Mouse (Mus musculus) adrenal gland, postnatal 4 days (tissue): Measurements from ENCODE around the gene Adgrg1. TPM values are rescaled to one million over a fixed set of nuclear protein-coding genes. Genes with fewer than 3 reads are reported as not detected.

ENCODE experiments used
- DNase-seq, 2 experiments: peaks; one replicate each; pipeline ENCODE4 v3.0.0; 2021 to 2022; ENCODE audit warnings: low spot score in 2 of 2, mixed read lengths in 2 of 2
- total RNA-seq, 2 experiments: library from RNA; stranded (reverse); gene quantifications; 2 replicates each; pipeline ENCODE4 v1.2.3; 2021

The Adgrg1 gene
- total RNA-seq, 2 experiments from 2014 or later, result 38.3 to 62.3 TPM

DNA sequence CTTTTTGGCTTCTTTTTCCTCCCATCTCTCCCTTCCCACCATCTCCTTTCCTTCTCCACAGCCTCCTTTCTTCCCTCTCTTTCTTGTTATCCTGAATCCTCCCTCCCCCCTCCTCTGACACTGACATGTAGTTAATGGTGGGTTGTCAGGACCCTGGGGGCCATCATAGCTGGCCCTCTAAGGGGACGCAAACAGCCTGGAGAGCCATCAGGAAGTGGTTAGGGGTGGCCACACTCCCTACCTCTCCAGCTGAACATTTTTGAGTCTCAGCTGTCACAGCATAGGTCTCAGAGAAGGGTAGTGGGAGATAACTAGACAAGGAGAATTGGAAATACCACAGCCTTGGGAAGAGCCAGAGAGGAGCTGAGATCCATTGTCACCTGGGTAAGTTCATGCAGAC lies 20.0 kb downstream of the Adgrg1 start:
- DNase-seq, result no peak

DNA sequence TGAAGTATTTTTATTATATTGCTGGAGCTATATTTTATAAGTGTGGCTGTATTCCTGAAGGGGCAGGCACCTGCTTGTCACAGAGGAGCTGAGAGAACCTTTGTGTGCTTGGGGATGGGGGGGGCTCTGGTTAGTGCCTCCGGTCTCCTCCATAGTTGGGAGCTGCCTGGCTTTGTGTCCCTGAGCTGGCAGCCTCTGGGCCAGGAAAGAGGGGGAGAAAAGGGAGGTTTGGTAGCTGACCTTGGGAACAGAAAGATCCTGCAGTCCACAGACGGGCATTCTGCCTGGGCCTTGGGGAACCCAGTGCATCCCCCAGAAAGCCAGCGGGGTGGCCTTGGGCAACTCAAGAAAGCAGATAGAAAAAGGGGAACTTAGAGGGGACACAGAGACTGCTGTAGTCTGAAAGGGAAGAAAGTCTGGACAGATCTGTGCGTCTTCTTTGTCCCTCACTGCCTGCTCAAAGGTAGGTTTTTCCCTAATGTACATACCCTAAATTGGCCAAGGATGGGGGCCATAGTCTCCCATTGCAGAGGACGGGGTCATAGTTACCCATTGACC lies 20.9 kb downstream of the Adgrg1 start:
- DNase-seq, result no peak

GRCm38 (mm10) chr8:94996037-94996436 lies 21.5 kb downstream of the Adgrg1 start:
- no peak for DNase-seq

DNA sequence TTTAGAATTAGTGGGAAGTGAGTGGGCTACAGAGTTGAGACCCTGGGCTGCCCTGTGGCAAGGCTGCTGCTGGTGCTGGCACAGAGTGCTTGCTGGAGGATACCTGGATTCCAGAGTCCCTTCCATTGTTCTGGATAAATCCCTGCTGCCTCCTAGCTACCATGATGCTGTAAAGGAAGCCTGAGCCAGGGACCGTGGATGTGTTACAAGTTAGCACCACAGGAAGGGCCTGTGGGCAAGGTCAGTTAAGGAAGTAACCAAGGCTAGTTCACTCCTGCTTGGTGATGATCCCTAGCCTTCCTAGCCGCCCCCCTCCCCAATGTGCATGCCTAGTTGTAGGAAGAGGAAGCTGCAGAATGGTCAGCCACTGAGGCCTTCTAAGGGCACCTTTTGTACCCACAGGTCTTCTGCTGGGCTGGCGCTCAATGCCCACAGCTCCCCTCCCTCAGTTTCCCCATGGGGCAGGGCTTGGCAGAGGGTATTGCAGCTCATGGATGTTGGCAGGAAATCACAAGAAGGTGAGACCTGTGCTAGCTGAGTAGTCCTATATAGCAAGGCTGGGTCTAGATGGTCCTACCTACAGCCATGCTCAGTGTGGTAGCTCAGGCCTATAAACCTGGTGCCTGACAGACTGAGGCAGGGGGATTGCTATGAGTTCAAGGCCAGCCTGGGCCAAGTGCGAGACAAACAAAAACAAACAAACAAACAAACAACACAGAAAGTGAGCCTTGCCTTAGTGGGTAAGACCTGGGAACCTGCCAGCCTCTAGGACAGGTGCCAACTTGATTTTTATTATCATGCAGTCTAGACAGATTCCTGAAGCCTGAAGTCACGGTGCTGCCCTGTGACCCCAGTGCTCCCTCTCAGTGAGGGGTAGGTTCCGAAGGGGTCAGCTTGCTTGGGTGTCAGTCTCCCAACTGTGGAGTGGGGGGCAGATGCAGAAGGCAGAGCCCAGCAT lies 22.6 kb downstream of the Adgrg1 start:
- DNase-seq, result no peak

GRCm38 (mm10) chr8:94997857-94998243 lies 23.3 kb downstream of the Adgrg1 start:
- DNase-seq, result no peak

DNA sequence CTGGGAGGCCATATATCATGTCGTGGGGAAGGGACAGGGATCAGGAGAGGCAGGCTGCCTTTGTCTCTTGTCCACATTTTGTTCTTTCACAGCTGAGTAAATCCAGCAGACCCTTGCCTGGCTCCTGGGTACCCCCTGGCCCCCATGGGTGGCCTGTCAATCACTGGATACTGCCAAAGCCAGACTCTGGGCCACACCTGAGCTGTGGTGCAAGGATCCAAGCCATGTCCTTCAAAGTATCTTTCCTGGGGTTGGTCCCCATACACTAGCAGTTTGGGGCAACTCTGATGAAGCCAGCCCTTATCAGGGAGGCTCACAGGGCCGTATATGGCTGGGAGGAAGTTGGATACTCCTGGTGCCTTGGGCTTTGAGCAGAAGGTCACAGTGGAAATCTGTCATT lies 23.9 kb downstream of the Adgrg1 start:
- no peak for DNase-seq

DNA sequence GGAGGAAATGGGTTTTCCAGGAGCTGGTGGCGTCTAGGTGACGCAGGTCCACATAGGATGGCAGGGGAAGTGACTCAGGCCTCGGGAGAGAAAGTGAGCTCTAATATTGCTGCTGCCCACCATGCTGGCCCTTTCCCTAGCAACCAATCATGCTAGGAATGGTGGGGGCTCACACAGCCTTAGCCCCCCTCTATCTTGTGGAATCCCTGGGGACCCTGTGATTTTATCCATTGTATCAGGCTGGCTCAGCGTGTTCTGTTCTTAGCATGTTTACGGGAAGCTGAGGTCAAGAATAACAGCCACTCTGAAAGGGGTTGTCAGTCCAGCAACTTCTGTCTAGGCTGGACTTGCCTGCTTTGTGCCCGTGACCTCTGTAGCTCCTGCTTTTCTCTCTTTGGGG lies 24.5 kb downstream of the Adgrg1 start:
- no peak for DNase-seq

GRCm38 (mm10) chr8:94999956-95000355 lies 25.4 kb downstream of the Adgrg1 start:
- DNase-seq, result no peak

DNA sequence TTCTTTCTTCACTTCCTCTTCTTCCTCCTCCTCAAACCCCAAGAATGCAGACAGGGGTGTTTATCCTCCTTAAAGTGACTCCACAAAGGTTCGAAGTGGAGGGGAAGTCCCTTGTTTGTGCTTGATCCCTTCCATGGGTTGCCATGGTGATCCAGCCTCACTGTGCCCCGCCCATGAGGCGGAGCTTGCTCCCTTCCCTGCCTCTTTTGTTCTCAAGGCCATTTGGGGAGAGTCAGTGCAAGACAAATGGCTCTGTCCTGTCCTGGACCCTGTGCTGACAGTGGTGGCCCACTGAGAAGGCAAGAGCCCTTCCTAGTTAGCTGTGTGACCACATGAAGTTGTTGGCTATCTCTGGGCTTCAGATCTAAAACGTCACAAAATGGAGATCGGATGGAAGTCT lies 26.1 kb downstream of the Adgrg1 start:
- peak in 1 of 2 experiments; percentile 47 for DNase-seq

DNA sequence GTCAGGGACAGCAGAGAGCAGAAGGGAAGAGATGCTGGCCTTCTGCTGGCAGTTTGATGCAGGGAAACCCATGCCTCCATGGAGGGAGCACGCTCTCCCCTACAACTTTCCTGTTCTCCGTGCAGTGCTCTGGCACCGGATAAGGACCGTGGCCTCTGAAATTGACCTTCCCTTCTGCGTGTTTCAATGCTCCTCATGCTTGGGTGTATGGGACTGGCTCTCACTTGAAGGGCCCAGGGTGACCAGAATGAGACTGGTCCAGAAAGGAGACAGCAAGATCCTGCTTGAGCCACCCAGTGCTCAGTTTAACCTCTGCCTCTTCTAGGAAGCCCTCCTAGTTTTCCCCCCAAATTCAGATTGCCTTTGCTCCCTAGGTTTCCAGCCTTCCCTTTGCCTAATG lies 26.6 kb downstream of the Adgrg1 start:
- no peak for DNase-seq

DNA sequence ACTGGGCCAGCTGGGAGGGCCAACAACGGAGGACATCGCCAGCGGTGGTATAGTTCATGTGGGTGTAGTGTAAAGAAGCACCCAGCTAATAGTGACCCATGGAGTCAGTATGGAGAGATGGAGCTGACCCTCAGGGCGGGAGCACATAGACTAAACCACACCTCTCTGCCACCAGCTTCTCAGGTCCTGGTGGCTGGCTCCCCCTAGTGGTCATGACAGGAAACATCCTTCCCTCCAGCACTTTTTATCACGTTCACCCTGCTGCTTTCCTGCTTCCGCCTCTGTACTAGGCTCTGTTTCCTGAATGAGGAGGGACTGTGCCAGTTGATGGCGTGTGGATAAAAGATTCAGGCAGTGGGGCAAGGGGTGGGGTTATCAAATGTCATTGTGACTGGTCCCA lies 27.1 kb downstream of the Adgrg1 start:
- peak; percentile 43 to 68 for DNase-seq

- no peak for DNase-seq
Observed at GRCm38 (mm10) chr8:95002089-95002655, 27.6 kb downstream of the Adgrg1 start.

DNA sequence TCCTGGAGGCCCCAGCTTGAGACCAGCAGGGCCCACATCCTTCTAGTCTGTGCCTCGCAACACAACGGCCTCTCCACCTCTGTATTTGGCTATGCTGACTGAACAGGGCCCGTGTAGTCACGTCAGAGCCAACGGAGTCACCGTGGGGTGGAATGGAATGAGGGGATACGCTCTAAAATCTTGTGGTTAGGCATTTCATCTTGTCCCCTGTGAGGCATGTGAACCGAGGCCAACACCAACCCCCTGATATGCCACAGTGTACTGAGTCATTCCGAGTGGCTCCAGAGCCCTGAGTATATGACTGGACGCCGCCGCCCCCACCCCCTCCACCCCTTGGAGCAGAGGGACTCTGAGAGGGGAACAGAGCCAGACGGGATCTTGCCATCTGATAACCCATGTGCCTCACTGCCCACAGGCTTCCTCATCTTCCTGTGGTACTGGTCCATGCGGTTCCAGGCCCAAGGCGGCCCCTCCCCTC lies 37.9 kb downstream of the Adgrg1 start:
- DNase-seq, result no peak

- no peak for DNase-seq
Observed at GRCm38 (mm10) chr8:95015866-95016265, 41.3 kb downstream of the Adgrg1 start.

GRCm38 (mm10) chr8:95016684-95017083 lies 42.1 kb downstream of the Adgrg1 start:
- DNase-seq, result no peak

GRCm38 (mm10) chr8:95017451-95017850 lies 42.9 kb downstream of the Adgrg1 start, which contains the start of gene Adgrg3:
Gene Adgrg3 (plus strand): TSS chr8:95017692.
- no peak for DNase-seq

DNA sequence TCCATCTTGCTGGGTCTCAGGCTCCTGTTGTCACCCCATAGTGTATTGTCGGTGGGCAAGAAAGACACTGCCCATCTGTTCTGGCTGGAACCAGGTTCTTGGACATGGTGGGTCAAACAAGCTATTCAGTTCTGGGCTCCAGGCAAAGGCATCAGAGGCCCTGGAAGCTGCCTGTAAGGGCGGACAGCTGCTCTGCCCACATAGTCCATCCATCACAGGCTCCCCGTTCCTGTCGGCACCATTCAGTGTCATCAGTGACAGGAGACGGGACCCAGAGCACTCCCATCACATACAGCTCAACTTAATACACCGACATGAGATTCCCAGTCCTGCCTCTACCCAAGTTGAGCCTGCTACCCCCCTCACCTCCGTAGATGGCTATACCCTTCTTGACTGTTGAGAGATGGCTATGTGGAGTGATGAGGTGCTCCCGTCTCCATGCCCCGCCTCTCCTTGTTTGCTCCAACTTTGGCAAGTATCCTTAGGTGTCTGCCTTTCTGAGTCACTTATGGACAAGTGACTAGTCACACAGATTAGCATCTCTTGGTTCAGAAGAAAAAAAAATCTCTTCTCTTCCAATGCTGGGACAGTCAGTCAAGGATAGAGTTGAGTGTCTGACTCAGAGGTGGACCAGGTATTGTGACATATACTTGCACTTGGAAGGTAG lies 43.6 kb downstream of the Adgrg1 start:
- DNase-seq, result no peak

DNA sequence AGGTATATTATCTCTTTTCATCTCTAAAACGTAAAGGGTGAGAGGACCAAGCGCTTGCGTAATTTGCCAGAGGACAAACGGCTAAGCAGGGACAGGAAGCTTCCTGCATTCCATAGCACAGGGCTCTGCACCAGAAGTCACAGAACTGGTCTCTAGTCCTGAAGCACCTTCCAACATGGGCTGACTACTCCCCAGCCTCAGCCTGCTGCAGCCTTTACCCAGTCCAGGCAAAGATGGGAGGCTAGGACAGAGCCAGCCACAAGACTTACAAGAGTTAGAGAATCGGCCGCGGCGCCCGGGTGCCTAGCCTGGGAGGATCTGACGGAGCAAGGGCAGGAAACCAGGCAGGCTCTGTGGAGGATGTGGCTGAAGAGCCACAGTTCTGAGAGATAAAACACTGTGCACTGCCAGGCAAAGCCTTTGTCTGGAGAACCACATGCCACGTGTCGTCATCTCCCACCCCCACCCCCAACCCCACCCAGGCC lies 45.8 kb downstream of the Adgrg1 start:
- DNase-seq, result no peak

DNA sequence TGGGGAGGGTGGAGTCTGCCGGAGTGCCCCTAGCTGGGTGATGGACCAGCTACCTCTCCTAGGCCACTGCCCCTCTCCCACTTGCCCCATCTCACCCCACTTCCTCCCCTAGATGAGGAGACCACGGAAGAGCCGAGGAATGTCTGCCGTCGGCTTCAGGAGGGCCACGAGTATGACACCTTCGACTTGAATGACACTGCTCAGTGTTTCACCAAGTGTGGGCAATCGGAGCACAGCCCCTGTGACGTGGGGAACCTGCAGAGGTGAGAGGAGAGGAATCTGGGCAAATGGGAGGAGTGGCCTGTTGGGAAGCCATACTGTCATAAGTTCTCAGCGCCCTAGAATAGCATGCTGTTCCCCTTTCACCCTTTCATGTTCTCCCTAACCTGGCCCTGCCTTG lies 46.3 kb downstream of the Adgrg1 start:
- DNase-seq, result no peak

- DNase-seq, result no peak
Observed at GRCm38 (mm10) chr8:95023201-95023600, 48.6 kb downstream of the Adgrg1 start.

DNA sequence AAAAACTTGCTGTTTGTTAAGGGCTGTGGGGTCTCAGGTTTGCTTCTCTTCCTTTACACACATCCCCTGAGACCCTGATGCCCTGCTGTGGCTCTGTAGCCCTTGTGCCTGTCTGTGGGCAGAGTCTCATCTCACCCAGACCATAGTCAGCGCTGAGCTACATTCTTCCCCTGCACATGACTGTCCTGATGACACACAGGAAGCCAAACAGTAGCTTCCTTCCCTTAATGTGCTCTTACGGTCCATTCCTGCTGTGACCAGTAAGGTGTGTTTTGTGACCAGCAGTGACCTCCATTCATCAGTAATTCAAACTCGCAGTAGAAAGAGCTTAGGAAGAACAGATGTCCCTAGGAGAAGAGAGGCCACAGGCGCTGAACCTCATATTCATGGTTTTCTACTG lies 49.8 kb downstream of the Adgrg1 start:
- no peak for DNase-seq
